Mouse (Mus musculus) bone marrow macrophage, adult 2 months (primary cell): ENCODE measurements around the gene Pdcd7.

Experiments
- CTCF ChIP-seq: IDR thresholded peaks from 2 replicates; pipeline ENCODE4 v1.5.1; 2012; ENCODE audit warnings: low read depth, mild to moderate bottlenecking, low read length, moderate library complexity
- POLR2A ChIP-seq: IDR thresholded peaks from 2 replicates; pipeline ENCODE4 v1.6.1; 2012; ENCODE audit warnings: mild to moderate bottlenecking, low read depth, low read length, borderline replicate concordance

DNA sequence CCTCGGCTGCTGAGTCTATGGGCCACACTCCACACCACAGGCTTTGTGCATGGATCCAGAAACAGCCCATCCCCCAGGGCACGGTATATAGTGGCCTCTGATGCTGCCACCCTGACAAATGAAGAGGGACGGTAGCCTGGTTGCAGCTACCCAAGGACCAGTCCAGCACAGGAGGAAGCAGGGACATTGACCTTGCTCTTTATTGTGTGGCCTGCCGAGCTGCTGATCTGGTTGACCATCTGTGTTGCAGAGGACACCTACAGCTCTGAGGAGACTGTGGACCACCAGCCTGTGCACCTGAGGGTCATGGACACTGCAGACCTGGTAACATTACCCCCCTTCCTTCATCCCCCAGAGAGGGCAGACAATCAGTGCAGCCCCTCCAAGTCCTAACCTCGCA, 61.4 kb downstream of the Pdcd7 start:
- no peak for TF ChIP-seq POLR2A
- no peak for TF ChIP-seq CTCF
